Mouse (Mus musculus): ENCODE measurements around the gene Prokr1.

The Prokr1 gene

DNA sequence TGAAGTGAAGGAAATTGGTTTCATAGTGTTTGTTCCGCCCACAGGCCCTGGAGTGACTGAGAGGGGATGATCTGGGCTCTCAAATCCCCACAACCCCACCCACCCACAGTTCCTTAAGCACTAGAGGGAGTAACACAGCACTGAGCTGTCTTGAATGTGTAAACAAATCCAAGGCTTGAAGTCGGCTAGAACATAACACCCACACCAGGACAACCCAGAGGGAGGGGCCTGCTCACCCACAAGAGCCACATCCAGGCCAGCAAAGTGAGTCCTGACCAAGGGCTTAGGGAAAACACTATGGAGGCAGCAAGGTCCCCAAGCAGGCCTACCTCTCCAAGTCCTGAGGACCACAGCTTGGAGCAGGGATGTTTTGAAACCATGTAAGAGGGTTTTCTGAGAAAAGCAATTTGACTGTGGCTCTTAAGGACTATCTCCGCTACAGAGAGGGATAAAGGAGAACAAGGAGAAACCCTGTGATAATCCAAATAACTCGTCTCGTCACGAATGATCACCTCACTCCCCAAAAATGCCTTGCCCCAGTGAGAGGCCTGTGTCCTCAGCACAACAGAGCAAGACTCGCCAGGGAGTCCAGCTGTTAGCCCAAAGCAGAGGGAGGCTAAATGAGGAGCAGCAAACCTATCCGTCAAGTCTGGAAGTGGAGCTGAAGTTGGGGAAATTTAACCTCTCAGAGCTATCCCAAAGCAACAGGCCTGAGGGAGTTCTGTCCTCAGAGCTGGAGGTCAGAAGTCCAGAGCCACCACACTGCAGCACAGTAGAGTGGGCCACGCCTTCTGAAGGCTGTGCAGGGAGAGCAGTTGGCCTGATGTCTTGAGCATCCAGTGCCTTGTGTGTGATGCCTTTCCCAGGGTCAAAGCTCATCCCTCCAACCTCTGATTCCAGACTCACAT is 22.6 kb downstream of the Prokr1 start:
- DNase-seq, result peak; percentile 55

DNA sequence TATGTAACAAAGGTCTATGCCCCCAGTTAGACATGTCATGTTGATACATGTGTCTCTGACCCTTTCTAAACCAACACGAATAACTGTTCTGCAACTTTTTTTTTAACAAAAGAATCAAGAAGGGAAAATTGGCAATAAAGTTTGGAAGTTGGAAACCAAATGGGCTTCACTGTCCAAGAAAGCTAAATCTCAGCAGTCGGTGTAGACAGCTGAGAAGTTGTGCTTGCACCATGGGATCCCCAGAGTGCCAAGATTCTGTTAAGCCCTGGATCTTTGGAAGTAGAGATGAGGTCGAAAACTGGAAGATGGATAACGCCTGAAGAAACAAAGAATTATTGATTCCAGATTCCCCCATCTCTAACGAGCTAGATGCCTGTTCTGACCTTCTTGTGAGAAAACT is 25.4 kb downstream of the Prokr1 start:
- DNase-seq, result peak; percentile 42

DNA sequence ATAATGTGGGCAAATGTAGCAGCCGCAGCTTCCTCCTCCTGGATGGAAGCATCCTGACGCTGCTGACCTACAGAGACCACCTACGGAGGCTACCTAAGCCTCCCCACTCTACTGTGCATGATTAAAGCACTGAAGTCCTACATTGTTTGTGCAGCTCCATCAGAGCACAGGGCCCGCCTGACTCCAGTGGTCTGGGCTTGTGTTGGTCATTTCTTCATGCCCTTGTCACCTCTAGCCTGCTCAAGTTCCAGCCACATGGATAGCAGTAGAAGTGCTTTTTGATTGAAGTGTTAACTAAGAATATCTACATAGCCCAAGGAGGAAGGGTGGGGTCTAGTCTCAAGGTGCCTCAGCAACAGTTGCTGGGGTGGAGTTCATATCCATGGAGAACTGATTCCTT is 26.2 kb downstream of the Prokr1 start:
- DNase-seq, result no peak

DNA sequence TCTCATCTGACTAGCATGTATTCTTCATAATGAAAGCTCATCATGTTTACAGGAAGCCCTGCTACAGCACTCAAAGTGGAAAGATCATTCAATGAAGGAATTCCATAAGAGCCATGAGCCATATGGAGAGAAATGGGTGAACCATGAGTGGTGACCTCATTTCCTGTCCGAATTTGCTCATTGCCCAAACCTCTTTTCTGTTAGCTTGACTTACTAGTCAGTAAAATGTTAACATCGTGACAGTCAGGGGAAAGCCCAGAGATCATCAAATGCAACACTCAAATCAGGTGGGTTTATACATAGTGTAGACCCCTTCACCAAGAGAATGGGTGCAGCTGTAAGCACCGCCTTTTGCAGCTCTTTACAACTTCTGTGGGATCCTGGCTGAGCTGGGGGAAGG is 36.8 kb downstream of the Prokr1 start:
- DNase-seq, result no peak

DNA sequence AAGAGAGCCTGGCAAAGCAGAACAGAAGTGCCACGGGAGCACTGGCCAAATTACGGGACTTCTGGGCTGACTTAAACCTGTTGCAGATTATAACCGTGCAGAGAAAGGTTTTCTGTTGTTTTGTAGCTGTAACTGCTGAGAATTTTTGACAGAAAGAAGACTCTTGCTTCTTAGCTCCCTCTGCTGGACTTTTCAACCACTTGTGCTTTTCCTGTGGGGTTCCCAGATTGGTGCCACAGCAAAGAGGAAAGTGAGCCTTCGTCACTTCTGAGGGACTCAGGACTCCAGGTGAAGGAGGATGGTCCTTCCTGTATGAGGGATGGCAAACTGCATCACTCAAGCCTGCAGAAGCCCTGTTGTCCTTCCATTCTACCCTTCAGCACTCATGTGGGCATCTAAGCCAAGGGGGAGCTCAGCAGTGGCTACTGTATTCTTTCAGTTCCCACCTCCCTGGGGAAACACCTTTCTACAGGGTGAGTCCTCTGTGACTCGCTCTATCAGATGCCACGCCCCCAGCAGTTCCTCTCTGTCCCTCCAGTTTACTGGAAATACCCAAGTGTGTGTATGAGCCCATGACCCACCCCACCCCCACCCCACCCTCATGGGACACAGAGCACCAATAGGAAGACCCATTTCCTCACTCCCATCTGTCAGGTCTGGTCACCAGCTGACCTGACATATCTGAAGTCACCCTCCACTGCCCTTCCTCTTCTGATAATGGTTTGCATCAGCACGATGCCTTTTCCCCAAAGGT is 38.3 kb downstream of the Prokr1 start:
- DNase-seq, result peak; percentile 63

DNA sequence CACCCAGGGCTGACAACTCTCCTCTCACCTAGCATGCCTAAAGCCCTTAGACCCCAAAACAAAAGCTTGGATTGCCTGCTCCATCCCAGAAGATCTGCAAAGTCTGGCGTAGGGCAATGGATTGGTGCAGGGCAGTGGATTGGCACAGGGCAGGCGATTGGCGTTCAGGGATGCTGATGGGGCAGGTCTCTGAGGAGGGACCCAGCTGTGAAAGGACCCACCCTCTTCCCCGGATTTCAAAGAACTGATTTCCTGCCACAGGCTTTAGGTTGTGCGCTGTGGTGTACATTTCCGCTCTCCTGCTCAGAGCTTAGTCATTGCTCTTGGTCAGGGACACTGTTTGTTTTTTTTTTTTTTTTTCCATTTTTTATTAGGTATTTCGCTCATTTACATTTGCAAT is 42.7 kb downstream of the Prokr1 start:
- no peak for DNase-seq

DNA sequence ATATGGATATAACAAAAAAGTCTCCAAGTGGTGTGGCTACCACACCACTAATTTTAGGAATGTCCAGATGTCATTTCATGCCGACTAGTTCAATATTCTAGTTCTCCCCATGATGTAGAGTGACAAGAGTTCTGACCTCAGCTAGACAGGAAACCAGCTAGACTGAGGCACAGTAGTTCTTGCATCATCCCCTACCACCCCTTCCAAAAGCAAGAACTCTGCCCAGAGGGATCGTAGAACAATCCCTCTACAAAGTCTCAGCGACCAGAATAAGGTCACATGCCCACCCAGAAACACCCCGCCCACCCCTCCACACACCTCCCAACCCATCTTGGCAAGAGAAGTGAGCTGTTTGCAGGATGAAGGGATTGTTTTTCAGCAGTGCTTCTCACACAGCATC is 43.1 kb downstream of the Prokr1 start:
- no peak for DNase-seq

DNA sequence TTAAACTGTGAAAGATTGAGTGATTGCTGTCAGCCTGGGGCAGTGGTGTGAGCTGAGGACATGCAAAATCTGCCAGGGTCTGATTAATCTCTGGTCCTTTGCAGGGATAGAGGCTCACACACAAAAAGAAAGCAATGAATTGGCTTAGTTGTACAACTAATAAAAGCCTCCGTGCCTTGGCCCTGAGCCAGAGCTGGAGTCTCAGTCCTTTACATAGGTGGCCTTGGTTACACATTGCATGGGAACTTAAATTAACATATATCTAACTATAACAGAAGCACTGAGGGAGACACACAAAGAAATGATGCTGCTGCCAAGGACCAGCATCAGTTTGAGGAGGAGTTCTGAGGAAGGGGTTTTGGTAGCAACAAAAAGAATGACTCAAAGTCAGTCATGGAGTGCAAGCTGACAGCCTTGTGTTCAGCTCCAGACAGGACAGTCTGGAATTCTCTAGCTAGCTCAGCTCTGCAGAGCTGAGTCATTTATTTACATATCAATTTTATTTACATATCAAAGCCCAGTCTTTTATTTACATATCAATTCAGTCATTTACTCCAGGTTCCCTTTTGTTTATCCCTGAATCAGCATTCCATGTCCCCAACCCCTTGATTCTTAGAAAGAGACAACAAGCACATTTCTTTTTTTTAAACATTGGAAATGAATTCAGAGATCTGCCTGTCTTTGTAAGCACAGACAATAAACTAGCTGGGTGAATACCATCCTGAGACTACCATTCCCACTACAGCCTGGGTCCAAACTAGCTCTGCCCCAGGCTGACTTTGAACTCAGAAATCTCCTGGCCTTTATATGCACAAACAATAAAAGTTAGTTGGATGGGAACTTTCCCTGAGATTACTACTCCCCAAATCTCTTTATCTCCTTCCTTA is 45.0 kb downstream of the Prokr1 start:
- DNase-seq, result no peak

DNA sequence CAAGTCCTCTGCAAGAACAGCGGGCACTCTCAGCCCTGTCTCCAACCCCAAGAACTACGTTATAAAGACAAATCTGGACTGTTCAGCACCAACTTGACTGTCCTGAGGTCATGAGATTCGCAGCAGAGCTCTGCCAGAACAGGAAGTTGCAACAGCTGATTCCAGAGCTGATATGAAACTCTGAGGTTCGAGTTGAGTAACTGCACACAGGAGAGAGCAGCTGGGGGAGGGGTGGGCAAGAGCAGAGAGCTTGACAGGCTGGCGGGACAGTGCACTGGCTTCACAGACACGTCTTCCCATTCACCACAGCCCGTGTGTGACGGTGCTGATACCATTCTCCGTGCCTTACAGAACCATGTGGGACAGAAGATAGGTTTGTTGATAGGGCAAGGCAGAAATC is 48.5 kb downstream of the Prokr1 start:
- peak; percentile 89 for DNase-seq

DNA sequence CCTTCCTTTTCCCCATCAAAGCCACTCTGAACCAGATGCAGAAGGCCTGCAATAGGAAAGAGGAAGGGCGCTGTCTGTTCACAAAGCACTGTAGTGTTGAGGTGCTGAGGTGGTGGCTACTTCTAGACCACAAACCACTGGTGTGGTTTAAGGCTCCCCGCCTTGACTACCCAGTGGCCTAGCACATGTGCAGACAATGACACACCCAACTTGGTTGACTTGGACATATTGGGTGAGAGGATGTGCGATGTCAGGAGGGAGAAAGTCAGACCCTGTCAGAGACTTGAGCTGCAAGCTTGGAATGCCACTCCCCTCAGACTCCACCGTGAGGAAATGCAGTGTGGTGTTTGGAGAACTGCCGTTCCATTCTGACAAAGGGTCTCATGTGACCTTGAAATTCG is 49.4 kb downstream of the Prokr1 start:
- DNase-seq, result peak; percentile 72

DNA sequence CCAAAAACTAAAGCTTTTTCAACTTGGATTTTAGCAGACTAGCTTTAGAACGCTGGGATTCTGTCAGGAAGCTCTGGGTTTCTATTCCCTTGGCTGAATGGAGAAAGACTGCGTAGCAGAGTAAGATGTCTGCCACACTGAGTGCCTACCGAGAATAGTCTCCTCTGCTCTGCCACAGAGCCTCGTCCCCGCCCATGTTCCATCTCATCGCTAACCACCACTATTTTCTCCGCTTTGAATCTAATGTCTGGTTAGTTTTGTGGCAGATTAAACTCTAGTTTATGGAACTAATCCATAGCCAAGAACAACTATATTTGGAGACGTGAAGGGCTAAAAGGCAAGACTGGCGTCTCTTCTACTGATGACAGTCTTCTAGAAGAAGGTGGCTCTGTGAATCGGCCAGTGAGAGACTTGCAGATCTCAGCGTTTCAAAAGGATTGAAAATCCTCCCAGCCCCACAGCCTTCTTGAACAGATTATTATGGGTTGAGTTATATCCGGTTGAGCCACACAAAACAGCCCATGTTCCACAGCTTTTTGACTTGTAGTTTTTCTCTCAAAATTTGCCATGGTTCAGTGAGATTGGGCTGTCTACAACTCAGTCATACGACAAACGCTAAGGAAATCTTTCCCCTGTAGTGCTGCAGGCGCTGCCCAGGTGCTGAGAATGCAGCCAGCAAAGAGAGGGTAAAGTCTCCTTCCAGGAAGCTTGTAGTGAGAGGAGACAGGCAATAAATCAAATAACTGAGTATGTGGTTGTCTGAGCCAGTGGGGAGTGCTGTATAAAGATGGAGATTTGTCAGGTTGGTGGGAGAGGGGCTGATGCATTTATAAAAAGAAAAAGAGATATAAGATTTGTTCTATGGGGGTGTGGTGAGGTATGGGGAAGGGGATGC is 51.9 kb downstream of the Prokr1 start:
- no peak for DNase-seq

DNA sequence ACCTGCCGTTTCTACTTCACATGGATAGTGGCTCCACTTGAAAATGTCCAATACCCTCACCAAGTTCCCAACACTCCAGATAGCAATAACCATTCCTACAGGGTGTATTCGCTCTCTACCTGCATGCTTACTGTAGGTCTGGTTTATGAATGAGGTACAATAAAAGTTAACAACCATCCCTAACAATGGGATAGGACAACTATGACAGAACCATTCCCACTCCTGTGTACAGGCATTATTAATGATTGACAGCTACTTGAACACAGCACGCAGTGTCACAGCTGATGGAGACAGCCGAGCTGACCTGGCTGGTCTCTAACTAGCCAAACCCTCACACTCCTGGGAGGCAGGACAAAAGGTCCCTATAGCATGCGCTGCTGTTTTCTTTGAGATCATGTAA is 52.9 kb downstream of the Prokr1 start:
- DNase-seq, result no peak

DNA sequence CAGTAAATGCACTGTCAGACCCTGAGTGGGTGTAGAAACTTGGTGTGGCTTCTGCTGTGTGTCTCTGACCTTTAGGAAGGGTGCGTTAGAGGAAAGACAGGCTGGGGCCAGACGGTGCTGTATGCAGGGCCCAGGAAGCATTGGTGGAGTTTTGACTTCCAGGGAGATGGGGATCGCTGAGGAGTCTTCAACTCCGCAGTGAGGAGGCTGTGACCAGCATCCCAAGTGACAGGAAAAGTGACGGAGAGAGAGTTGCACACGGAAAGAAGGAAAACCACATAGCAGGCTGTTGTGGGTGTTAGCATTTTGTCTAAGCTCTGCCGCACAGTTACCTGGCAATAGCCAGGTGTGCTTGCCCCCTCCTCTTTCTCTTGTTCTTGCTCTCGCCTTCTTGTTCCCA is 54.3 kb downstream of the Prokr1 start:
- no peak for DNase-seq

DNA sequence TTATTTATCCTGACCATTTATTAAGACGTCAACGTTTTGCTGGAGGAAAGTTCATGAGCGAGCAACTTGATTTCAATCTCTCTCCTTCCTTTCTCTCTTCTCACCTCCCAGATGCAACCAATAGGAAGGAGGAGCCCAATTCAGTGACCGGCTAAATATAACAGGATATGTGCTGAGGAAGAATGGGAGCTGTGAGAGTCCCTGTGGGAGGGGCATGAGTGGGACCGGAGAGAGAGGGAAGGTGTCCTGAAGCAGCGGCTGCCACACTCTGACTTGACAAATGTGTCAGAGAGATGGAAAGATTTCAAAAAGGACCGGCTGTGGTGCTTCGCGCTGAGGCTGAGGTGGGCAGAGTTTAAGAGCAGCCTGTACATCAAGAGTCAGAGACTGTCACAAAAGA is 54.9 kb downstream of the Prokr1 start:
- DNase-seq, result peak; percentile 22

DNA sequence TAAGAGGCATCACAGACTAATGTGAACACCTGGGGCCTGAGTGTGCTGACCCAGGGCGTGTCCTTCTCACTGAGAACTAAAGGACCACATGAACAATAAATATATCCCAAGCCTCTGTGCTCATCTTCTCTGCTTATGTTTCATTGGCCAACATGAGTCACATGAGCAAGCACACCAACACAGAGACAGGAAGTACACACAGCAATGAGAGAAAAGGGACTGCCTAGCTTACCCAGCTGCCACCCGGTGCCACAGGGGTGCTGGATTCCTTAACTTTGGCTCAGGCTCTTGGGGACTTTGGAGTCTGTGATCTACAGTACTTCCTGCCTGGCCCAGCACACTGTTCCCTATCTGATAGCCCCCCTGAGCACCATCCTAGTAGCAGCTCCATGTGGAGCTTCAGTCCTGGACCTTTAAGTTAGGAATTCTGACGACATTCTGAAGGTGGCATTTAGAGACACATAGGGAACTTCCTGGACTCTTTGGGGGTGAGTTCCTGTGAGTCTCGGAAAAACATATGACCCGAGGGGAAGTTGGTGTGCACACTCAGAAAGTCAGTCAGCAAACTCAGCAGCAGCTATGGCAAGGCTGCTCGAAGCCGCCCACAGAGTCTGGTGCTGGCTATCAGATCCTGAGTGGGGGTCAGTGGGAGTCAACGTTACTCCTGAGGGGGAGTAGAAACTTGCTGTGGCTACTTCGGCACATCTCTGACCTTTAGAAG is 55.5 kb downstream of the Prokr1 start:
- DNase-seq, result peak; percentile 61

DNA sequence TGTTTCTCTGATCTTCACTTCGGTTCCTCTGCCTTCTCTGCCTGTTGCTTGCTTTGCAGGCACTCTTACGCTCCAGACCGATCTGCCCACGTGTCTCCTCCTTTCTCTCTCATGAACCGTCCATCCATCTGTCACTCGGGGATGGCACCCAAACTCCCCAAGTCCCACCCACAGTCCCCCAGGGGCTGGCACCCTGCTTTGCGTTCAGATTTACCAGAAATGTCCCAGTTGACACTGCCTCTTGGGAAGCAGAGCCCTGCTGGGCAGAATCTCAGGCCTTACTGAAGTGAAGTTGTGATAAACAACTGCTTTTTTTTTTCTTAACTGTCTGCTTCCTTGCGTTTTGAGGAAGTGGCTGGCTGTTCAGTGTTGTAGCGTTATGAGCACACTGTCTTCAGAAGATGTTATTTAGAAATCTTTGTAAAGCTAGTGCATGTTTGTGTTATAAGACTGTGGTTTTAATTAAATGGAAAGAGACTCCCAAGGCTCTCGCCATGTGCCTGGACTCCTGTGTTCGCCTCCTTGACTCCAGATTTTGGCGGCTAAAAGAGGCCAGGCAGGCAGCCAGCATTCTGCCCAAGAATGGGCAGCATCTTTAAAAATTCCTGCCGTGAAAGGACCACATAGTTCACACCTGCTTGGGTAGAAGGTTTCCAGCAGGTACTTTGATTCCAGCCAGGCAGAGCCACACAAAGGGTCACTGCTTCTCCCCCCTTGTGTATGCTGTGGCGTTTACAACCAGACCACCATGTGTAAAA is 57.4 kb downstream of the Prokr1 start, which contains the start of gene Arhgap25:
Gene Arhgap25 (minus strand): TSS at position 307 of the 758 bp plus-strand sequence.
- peak; percentile 53 for DNase-seq

DNA sequence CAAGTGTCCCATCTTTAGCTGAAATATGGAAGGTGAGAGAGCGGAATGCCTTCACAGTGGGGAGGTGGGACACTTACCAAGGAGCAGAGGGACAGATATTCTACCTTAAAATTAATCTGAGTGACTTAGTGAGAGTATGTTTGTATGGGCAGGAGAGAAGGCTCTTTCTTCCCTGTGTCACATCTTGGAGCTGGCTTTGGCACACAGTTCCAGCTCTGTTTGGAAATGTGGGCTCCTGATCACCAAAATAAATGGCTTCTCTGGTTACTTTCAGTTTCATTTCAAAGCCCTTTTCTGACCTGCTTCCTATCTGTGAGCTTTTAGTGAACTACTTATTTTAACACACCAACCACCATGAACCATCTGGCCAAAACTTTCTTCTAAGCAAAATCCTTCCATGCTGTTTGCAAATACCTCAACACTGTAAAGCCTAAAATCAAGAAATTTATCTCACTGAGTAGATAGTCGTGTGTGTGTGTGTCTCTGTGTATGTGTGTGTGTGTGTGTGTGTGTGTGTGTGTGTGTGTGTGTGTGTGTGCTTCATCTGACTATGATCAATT is 59.0 kb downstream of the Prokr1 start:
- no peak for DNase-seq

DNA sequence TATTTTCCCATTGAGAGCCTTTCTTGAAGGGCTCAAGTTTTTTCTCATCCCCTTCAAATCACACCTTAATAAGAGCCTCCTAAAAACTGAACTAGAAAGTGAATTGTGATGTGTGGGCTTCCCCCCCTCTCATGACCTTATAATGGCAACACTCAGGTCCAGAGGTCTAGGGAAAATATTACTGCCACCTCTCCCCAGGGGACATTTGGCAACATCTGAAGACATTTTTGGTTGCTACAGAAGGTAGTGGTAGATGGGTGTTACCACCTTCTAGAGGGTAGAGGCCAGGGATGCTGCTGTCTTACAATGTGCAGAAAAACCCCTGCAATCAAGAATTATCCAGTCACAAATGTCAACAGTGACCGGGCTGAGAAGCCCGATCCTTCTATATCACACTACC is 60.2 kb downstream of the Prokr1 start:
- no peak for DNase-seq
